8 mouse cellular contexts compared by ENCODE assay signal in the genomic region with DNA sequence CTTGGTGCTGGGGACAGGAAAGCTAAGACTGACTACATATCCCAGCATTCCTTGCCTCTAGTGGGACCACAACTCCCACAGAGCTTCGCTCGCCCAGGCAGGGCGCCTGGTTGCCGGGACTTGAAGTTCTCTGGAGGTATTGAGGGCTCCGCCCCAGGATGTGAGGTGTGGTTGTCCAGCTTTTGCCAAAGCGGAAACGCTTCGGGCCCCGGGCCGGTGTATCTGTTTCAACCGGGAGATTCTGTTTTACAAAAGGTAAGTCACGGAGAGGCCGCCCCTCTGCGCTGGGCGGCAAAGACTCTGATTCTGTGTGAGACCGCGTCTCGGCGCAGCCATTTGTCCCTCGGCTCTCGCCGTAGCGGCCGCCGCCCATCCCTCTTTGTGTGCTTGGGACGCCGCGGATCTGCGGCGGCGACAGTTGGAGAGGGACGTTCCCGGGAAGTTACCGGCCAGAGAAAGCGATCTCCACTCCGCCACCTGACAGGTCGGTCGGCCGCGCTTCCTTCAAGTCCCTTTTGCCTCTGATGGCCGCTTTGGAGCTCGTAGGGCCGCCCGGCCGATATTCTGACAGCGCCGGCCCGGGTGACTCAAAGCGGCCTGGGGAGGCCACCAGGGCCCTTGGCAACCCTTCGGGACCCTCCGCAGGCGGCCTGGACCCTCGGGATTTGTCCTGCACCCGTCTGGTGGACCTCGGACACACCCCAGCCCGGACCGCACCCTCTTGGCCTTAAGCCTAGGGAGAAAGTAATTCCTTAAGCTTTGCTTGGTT. TPM values are rescaled to one million over a fixed set of nuclear protein-coding genes. Genes with fewer than 3 reads are reported as not detected.
A peak's percentile ranks its signal among the peaks of the same experiment; 100 is the strongest.
DNase-seq lines count a peak whose midpoint lies in the region; ATAC-seq lines count a peak whose summit lies in the region.

A gene (plus strand): TSS at position 116 of the 769 bp plus-strand sequence.

- WGBS in intestine, embryonic 14.5 days: under 1% methylated on average over 56 of the region's 57 CpGs

- peak; percentile 81 to 82 for DNase-seq in adrenal gland, adult 18-20 months (ENCODE audit: low spot score in 2 of 2)
- peak; percentile 98 for DNase-seq in embryo, embryonic 11 days
- DNase-seq in gastrocnemius, postnatal 25 days: peak; percentile 93
- DNase-seq in intestine, embryonic 14.5 days (ENCODE audit: low spot score): peak; percentile 93
- DNase-seq in left cerebral cortex, postnatal 14 days (ENCODE audit: low spot score in 2 of 2): peak; percentile 92 to 95
- DNase-seq in mesoderm, embryonic 11.5 days (ENCODE audit: low read depth, low spot score): peak; percentile 95
- DNase-seq in right cerebral cortex, postnatal 36 days (ENCODE audit: low spot score in 2 of 2): peak; percentile 93 to 94
- peak; percentile 94 for DNase-seq in yolk sac, embryonic 10.5 days (ENCODE audit: low spot score)

- no peaks in the 10 kb centered on the region for H3K27me3 ChIP-seq in intestine, embryonic 14.5 days (replicated peaks; ENCODE audit: control insufficient read depth, insufficient read depth, low read length)

- peak within 1 kb of the TSS; percentile 98 for H3K4me3 ChIP-seq in intestine, embryonic 14.5 days (ENCODE audit: low read depth, low read length)

- H3K9me3 ChIP-seq in intestine, embryonic 14.5 days (ENCODE audit: control insufficient read depth, low read length): no peaks in the 10 kb centered on the region

- H3K36me3 ChIP-seq in intestine, embryonic 14.5 days (ENCODE audit: control insufficient read depth, insufficient read depth, low read length): peaks cover 13% of the 10 kb centered on the region

- peak within 1 kb of the TSS; percentile 57 for H3K4me2 ChIP-seq in intestine, embryonic 14.5 days (ENCODE audit: low read length)

- ATAC-seq in intestine, embryonic 14.5 days (replicated peaks; ENCODE audit: low FRiP score, low TSS enrichment, low read depth): peak; percentile 99

- H3K27ac ChIP-seq in intestine, embryonic 14.5 days (ENCODE audit: low read depth): peak within 1 kb of the TSS; percentile 79

- intact Hi-C loops in left cerebral cortex, postnatal 14 days (cut with DNase I): no loop called here

- peak within 1 kb of the TSS; percentile 93 for H3K9ac ChIP-seq in intestine, embryonic 14.5 days (ENCODE audit: low read length)

- H3K4me1 ChIP-seq in intestine, embryonic 14.5 days (replicated peaks; ENCODE audit: control insufficient read depth, insufficient read depth, low read length): peaks cover 5% of the 10 kb centered on the region

RNA-seq across cellular contexts. Expression of the gene that starts here (rescaled TPM):
- 10 to 100 TPM; 83.7 to 97.8 TPM for total RNA-seq in adrenal gland, adult 18-20 months (2021)
- 10 to 100 TPM; 39.0 to 39.1 TPM for total RNA-seq in gastrocnemius, postnatal 25 days (2021)
- polyA plus RNA-seq in intestine, embryonic 14.5 days (2014; fragmentation: Nextera tagmentation; extraction: Ambion mirVana): 95.9 and 102 TPM in 2 replicates
- 100 to 1,000 TPM; 137 to 146 TPM for total RNA-seq in left cerebral cortex, postnatal 14 days (2021)

Comparison
In these comparisons a context has a peak if more than half of its experiments do, and no peak if none do; other contexts are left out.
1. Peak in every context shown above with its lines: DNase-seq, ATAC-seq, H3K4me3 ChIP-seq and H3K27ac ChIP-seq.